Mouse (Mus musculus) heart, postnatal 0 days (tissue): ENCODE results near the gene Tm6sf2. TPM values are rescaled to one million over a fixed set of nuclear protein-coding genes. Genes with fewer than 3 reads are reported as not detected.
A peak's percentile ranks its signal among the peaks of the same experiment; 100 is the strongest.

Experiments used
- ATAC-seq: fragments of 200-750 bp; cut with Nextera tagmentation; 2 replicates; pipeline ENCODE4 v1.8.0; 2017; ENCODE audit warnings: low read depth, moderate number of reproducible peaks, moderate library complexity; ENCODE audit not compliant: insufficient read depth
- DNase-seq: peaks from one replicate; pipeline ENCODE4 v3.0.0-alpha.2; 2016; ENCODE audit warnings: low spot score
- H3K27ac ChIP-seq: fragments of 300-500 bp; sonication (generic); 2 replicates; pipeline ENCODE4 v1.5.1; 2014; ENCODE audit warnings: low read depth, mild to moderate bottlenecking
- H3K27me3 ChIP-seq: fragments of 300-500 bp; sonication (generic); 2 replicates; pipeline ENCODE4 v1.6.1; 2014; ENCODE audit warnings: low read length, mixed read lengths; ENCODE audit not compliant: control insufficient read depth, insufficient read depth
- H3K36me3 ChIP-seq: fragments of 300-500 bp; sonication (generic); replicated peaks from 2 replicates; pipeline ENCODE4 v1.6.1; 2014; ENCODE audit warnings: low read length, mixed read lengths; ENCODE audit not compliant: control insufficient read depth, insufficient read depth
- H3K4me1 ChIP-seq: fragments of 300-500 bp; sonication (generic); 2 replicates; pipeline ENCODE4 v1.6.1; 2014; ENCODE audit warnings: antibody characterized with exemption; ENCODE audit not compliant: control insufficient read depth, insufficient read depth
- H3K4me2 ChIP-seq: fragments of 300-500 bp; sonication (generic); 2 replicates; pipeline ENCODE4 v1.6.1; 2014; ENCODE audit warnings: low read depth, mild to moderate bottlenecking, low read length, moderate library complexity
- H3K4me3 ChIP-seq: fragments of 300-500 bp; sonication (generic); 2 replicates; pipeline ENCODE4 v1.5.1; 2014; ENCODE audit warnings: low read depth, low read length
- H3K9ac ChIP-seq: fragments of 300-500 bp; sonication (generic); replicated peaks from 2 replicates; pipeline ENCODE4 v1.6.1; 2014; ENCODE audit warnings: low read depth, low read length, mixed read lengths
- H3K9me3 ChIP-seq: fragments of 300-500 bp; sonication (generic); replicated peaks from 2 replicates; pipeline ENCODE4 v1.6.1; 2016; ENCODE audit warnings: low read length; ENCODE audit not compliant: control insufficient read depth
- CTCF ChIP-seq: IDR thresholded peaks from 2 replicates; pipeline ENCODE4 v1.5.1; 2016; ENCODE audit warnings: antibody characterized with exemption, control low read depth, low read depth
- EP300 ChIP-seq: IDR thresholded peaks from 2 replicates; pipeline ENCODE4 v1.6.1; 2016; ENCODE audit warnings: antibody characterized with exemption, low read depth
- WGBS: fragments of 180-500 bp; shearing (Covaris S2); extraction: QIAGEN DNeasy Blood & Tissue Kit; methylation state at CpG from one replicate; pipeline ENCODE4 v1.1.7; 2014; 5-methylcytosine and 5-hydroxymethylcytosine counted together
- polyA plus RNA-seq: library from polyadenylated mRNA; unstranded; fragments of >200 nt; fragmentation: Nextera tagmentation; extraction: Ambion mirVana; gene quantifications from 2 replicates; pipeline ENCODE4 v1.2.1, GENCODE M21; 2015
- total RNA-seq: library from RNA; depleted of rRNA; stranded (reverse); fragments of >200 nt; gene quantifications from 2 replicates; pipeline ENCODE4 v1.2.3, GENCODE M21; 2014; ENCODE audit warnings: low replicate concordance; rRNA removed

The Tm6sf2 gene
- total RNA-seq (2.1 TPM in 1 of 2 replicates, not detected in the other), polyA plus RNA-seq (1.0 and 1.3 TPM in 2 replicates)

GRCm38 (mm10) chr8:70072441-70073069 lies at the start of gene Tm6sf2:
Tm6sf2 (plus strand) TSS chr8:70072924.
- Histone ChIP-seq H3K4me1 (peaks cover 16% of the 10 kb centered on the region), H3K9me3 (no peaks in the 10 kb centered on the region), H3K4me3 (peak within 1 kb of the TSS; percentile 34), H3K4me2 (peak within 1 kb of the TSS; percentile 70), H3K36me3 (peaks cover 27% of the 10 kb centered on the region), H3K27ac (no peak within 1 kb of the TSS), H3K9ac (no peak within 1 kb of the TSS), H3K27me3 (no peaks in the 10 kb centered on the region)
- DNase-seq (peak; percentile 41), ATAC-seq (peak; percentile 67)
- 8% methylated on average over 21 of the region's 27 CpGs for WGBS
- TF ChIP-seq EP300 (no peak), CTCF (no peak)

GRCm38 (mm10) chr8:70023596-70023995 lies 49.1 kb upstream of the Tm6sf2 start:
- TF ChIP-seq CTCF (no peak), EP300 (no peak)
- Histone ChIP-seq H3K9me3 (no peaks in the 10 kb centered on the region), H3K4me2 (no peak overlapping the region), H3K36me3 (peaks cover 100% of the 10 kb centered on the region), H3K9ac (no peak overlapping the region), H3K27me3 (no peaks in the 10 kb centered on the region), H3K27ac (no peak overlapping the region), H3K4me3 (no peak overlapping the region), H3K4me1 (no peaks in the 10 kb centered on the region)
- 81% methylated on average over 8 of the region's 8 CpGs for WGBS
- no peak for ATAC-seq
- no peak for DNase-seq

- Histone ChIP-seq H3K9ac (no peak overlapping the region), H3K4me2 (no peak overlapping the region), H3K9me3 (no peaks in the 10 kb centered on the region), H3K4me3 (no peak overlapping the region), H3K27me3 (no peaks in the 10 kb centered on the region), H3K4me1 (no peaks in the 10 kb centered on the region; the same call in 1 of the 2 replicates), H3K36me3 (peaks cover 99% of the 10 kb centered on the region), H3K27ac (no peak overlapping the region)
- ATAC-seq = no peak
- WGBS = 100% methylated on average over 2 of the region's 2 CpGs
- no peak for DNase-seq
- TF ChIP-seq EP300 = no peak
- TF ChIP-seq CTCF = no peak
Observed at GRCm38 (mm10) chr8:70026151-70026550, 46.6 kb upstream of the Tm6sf2 start.

GRCm38 (mm10) chr8:70030255-70030654 lies 42.5 kb upstream of the Tm6sf2 start:
- Histone ChIP-seq H3K27me3 (no peaks in the 10 kb centered on the region), H3K4me3 (no peak overlapping the region), H3K4me1 (no peaks in the 10 kb centered on the region; the same call in 1 of the 2 replicates), H3K9me3 (no peaks in the 10 kb centered on the region), H3K4me2 (no peak overlapping the region), H3K9ac (no peak overlapping the region), H3K36me3 (peaks cover 63% of the 10 kb centered on the region), H3K27ac (peak overlapping the region; percentile 13; the same call in 1 of the 2 replicates)
- WGBS = 41% methylated on average over 1 of the region's 1 CpGs
- DNase-seq = no peak
- ATAC-seq = peak; percentile 56
- TF ChIP-seq CTCF = no peak
- no peak for TF ChIP-seq EP300

GRCm38 (mm10) chr8:70037994-70038393 lies 34.7 kb upstream of the Tm6sf2 start:
- Histone ChIP-seq H3K4me1 (peaks cover 12% of the 10 kb centered on the region; the same call in 1 of the 2 replicates), H3K36me3 (peaks cover 3% of the 10 kb centered on the region; the same call in 1 of the 2 replicates), H3K4me3 (no peak overlapping the region), H3K4me2 (no peak overlapping the region), H3K27me3 (no peaks in the 10 kb centered on the region), H3K9ac (no peak overlapping the region), H3K9me3 (no peaks in the 10 kb centered on the region), H3K27ac (no peak overlapping the region)
- 89% methylated on average over 1 of the region's 1 CpGs for WGBS
- TF ChIP-seq CTCF = no peak
- no peak for TF ChIP-seq EP300
- DNase-seq (no peak), ATAC-seq (no peak)
